ENCODE assay signal across 8 mouse cellular contexts in genomic region chr10:18562940-18563339, GRCm38 (mm10). TPM values are rescaled to one million over a fixed set of nuclear protein-coding genes. Genes with fewer than 3 reads are reported as not detected.
A peak's percentile ranks its signal among the peaks of the same experiment; 100 is the strongest.
DNase-seq lines count a peak whose midpoint lies in the region; ATAC-seq and TF ChIP-seq lines count a peak whose summit lies in the region.

No protein-coding gene starts in this region.

- peak; percentile 71 for TF ChIP-seq CTCF in heart, postnatal 0 days (IDR thresholded peaks at IDR 0.05; ENCODE audit: low read depth)
- TF ChIP-seq CTCF in E14TG2a.4 (conservative IDR thresholded peaks at IDR 0.05; ENCODE audit: low read length), result peak; percentile 78
- peak; percentile 69 for TF ChIP-seq CTCF in cerebellum, adult 2 months (IDR thresholded peaks at IDR 0.05; ENCODE audit: borderline replicate concordance, insufficient read depth, low read depth, low read length)

- H3K9ac ChIP-seq in heart, postnatal 0 days (replicated peaks; ENCODE audit: low read depth, low read length), result no peak overlapping the region
- H3K9ac ChIP-seq in midbrain, embryonic 15.5 days, result no peak overlapping the region

- H3K4me2 ChIP-seq in heart, postnatal 0 days (ENCODE audit: low read depth, low read length), result no peak overlapping the region
- H3K4me2 ChIP-seq in midbrain, embryonic 15.5 days, result no peak overlapping the region

- no peaks in the 10 kb centered on the region for H3K9me3 ChIP-seq in heart, postnatal 0 days (replicated peaks; ENCODE audit: control insufficient read depth, low read length)
- H3K9me3 ChIP-seq in E14TG2a.4 (ENCODE audit: low read length), result peaks cover 4% of the 10 kb centered on the region; the same call in 1 of the 2 replicates
- no peaks in the 10 kb centered on the region for H3K9me3 ChIP-seq in midbrain, embryonic 15.5 days

- no peak for TF ChIP-seq POLR2A in cerebellum, adult 2 months (IDR thresholded peaks at IDR 0.05; ENCODE audit: borderline replicate concordance, insufficient read depth, low read length)

- WGBS in heart, postnatal 0 days, result 2% methylated on average over 4 of the region's 4 CpGs
- WGBS in cerebellum, adult 2 months, result 3% methylated on average over 4 of the region's 4 CpGs
- 7% methylated on average over 4 of the region's 4 CpGs for WGBS in midbrain, embryonic 15.5 days

- ATAC-seq in heart, postnatal 0 days (ENCODE audit: insufficient read depth, low read depth), result no peak
- 0 out of 2 replicates have a peak, but pooled peaks have one; percentile 58 for ATAC-seq in midbrain, embryonic 15.5 days (replicated peaks)

- no peaks in the 10 kb centered on the region; the same call in 1 of the 2 replicates for H3K27me3 ChIP-seq in heart, postnatal 0 days (ENCODE audit: control insufficient read depth, insufficient read depth, low read length)
- H3K27me3 ChIP-seq in E14TG2a.4 (ENCODE audit: insufficient read depth, low read length), result 0 out of 2 replicates have a peak, but pooled peaks cover 4% of the 10 kb centered on the region
- H3K27me3 ChIP-seq in cerebellum, adult 2 months (ENCODE audit: control insufficient read depth, insufficient read depth, low read length), result no peaks in the 10 kb centered on the region
- H3K27me3 ChIP-seq in midbrain, embryonic 15.5 days (replicated peaks), result no peaks in the 10 kb centered on the region

- DNase-seq in heart, postnatal 0 days (ENCODE audit: low spot score), result no peak
- no peak for DNase-seq in heart, adult 9 months (ENCODE audit: low spot score in 2 of 2)
- DNase-seq in cerebellum, adult 2 months, result peak; percentile 40 to 66
- DNase-seq in frontal cortex, postnatal 25 days (ENCODE audit: low spot score in 2 of 2), result peak; percentile 58 to 61
- DNase-seq in left cerebral cortex, adult 11 months (ENCODE audit: low spot score), result peak; percentile 10
- DNase-seq in thymus, postnatal 36 days, result peak; percentile 58 to 66

- H3K4me1 ChIP-seq in heart, postnatal 0 days (ENCODE audit: control insufficient read depth, insufficient read depth), result no peaks in the 10 kb centered on the region
- H3K4me1 ChIP-seq in E14TG2a.4 (replicated peaks; ENCODE audit: low read depth, low read length), result peaks cover 17% of the 10 kb centered on the region
- H3K4me1 ChIP-seq in cerebellum, adult 2 months (ENCODE audit: control insufficient read depth, insufficient read depth, low read length), result no peaks in the 10 kb centered on the region
- no peaks in the 10 kb centered on the region for H3K4me1 ChIP-seq in midbrain, embryonic 15.5 days

- no peak overlapping the region for H3K27ac ChIP-seq in heart, postnatal 0 days (ENCODE audit: low read depth)
- H3K27ac ChIP-seq in cerebellum, adult 2 months (ENCODE audit: insufficient read depth, low read length), result no peak overlapping the region
- H3K27ac ChIP-seq in midbrain, embryonic 15.5 days, result no peak overlapping the region

- H3K36me3 ChIP-seq in heart, postnatal 0 days (replicated peaks; ENCODE audit: control insufficient read depth, insufficient read depth, low read length), result no peaks in the 10 kb centered on the region
- no peaks in the 10 kb centered on the region for H3K36me3 ChIP-seq in E14TG2a.4 (ENCODE audit: insufficient read depth, low read length)
- H3K36me3 ChIP-seq in midbrain, embryonic 15.5 days (replicated peaks), result no peaks in the 10 kb centered on the region

- no peak overlapping the region for H3K4me3 ChIP-seq in heart, postnatal 0 days (ENCODE audit: low read depth, low read length)
- H3K4me3 ChIP-seq in E14TG2a.4 (replicated peaks; ENCODE audit: low read length), result no peak overlapping the region
- H3K4me3 ChIP-seq in cerebellum, adult 2 months (replicated peaks; ENCODE audit: insufficient read depth, low read depth, low read length), result no peak overlapping the region
- no peak overlapping the region for H3K4me3 ChIP-seq in midbrain, embryonic 15.5 days

- no peak for TF ChIP-seq EP300 in heart, postnatal 0 days (IDR thresholded peaks at IDR 0.05; ENCODE audit: low read depth)

RNA-seq across cellular contexts. Expression of gene Hebp2, which starts 17.1 kb away (rescaled TPM):
- total RNA-seq in heart, postnatal 0 days (2014; rRNA removed; ENCODE audit: low replicate concordance), result 5.4 and 8.7 TPM in 2 replicates
- polyA plus RNA-seq in heart, postnatal 0 days (2015; fragmentation: Nextera tagmentation; extraction: Ambion mirVana), result 10.2 and 10.8 TPM in 2 replicates
- polyA plus RNA-seq in cerebellum, adult 2 months (2012; rRNA removed), result 11.1 and 11.2 TPM in 2 replicates
- polyA plus RNA-seq in midbrain, embryonic 15.5 days (2015; fragmentation: Nextera tagmentation; extraction: Ambion mirVana), result 8.3 and 9.1 TPM in 2 replicates

Comparison
In these comparisons a context has a peak if more than half of its experiments do, and no peak if none do; other contexts are left out.
1. DNase-seq: peak in cerebellum, adult 2 months (2 of 2), frontal cortex, postnatal 25 days (2 of 2), left cerebral cortex, adult 11 months (single experiment) and thymus, postnatal 36 days (2 of 2); none in heart, postnatal 0 days (single experiment) and heart, adult 9 months (0 of 2).
2. Peak in every context shown above with its lines, with median percentiles within 50 percentile points of each other: CTCF ChIP-seq.